7 mouse cellular contexts compared by ENCODE assay signal in genomic region chr3:137622895-137623580, GRCm38 (mm10). TPM values are rescaled to one million over a fixed set of nuclear protein-coding genes. Genes with fewer than 3 reads are reported as not detected.
DNase-seq lines count a peak whose midpoint lies in the region; ATAC-seq lines count a peak whose summit lies in the region.

No protein-coding gene starts in this region.

- WGBS in lung, embryonic 16.5 days = 35% methylated on average over 14 of the region's 14 CpGs
- WGBS in forebrain, embryonic 10.5 days = 23% methylated on average over 14 of the region's 14 CpGs
- 40% methylated on average over 14 of the region's 14 CpGs for WGBS in intestine, embryonic 14.5 days
- 27% methylated on average over 14 of the region's 14 CpGs for whole genome bisulfite sequencing in neural tube, embryonic 14.5 days

- no peaks in the 10 kb centered on the region for H3K36me3 ChIP-seq in lung, embryonic 16.5 days (ENCODE audit: control insufficient read depth, insufficient read depth, low read length)
- no peaks in the 10 kb centered on the region for H3K36me3 ChIP-seq in forebrain, embryonic 10.5 days (replicated peaks)
- no peaks in the 10 kb centered on the region for H3K36me3 ChIP-seq in intestine, embryonic 14.5 days (ENCODE audit: control insufficient read depth, insufficient read depth, low read length)
- H3K36me3 ChIP-seq in neural tube, embryonic 14.5 days (ENCODE audit: control insufficient read depth, insufficient read depth, low read length) = no peaks in the 10 kb centered on the region

- H3K9me3 ChIP-seq in lung, embryonic 16.5 days (ENCODE audit: control insufficient read depth, low read length) = no peaks in the 10 kb centered on the region
- H3K9me3 ChIP-seq in forebrain, embryonic 10.5 days = no peaks in the 10 kb centered on the region
- H3K9me3 ChIP-seq in intestine, embryonic 14.5 days (ENCODE audit: control insufficient read depth, low read length) = no peaks in the 10 kb centered on the region
- no peaks in the 10 kb centered on the region for H3K9me3 ChIP-seq in neural tube, embryonic 14.5 days (ENCODE audit: control insufficient read depth, low read length)

- H3K27ac ChIP-seq in lung, embryonic 16.5 days (ENCODE audit: low read length) = no peak overlapping the region
- H3K27ac ChIP-seq in forebrain, embryonic 10.5 days = peak overlapping the region; percentile 77
- H3K27ac ChIP-seq in intestine, embryonic 14.5 days (ENCODE audit: low read depth) = no peak overlapping the region
- no peak overlapping the region for H3K27ac ChIP-seq in neural tube, embryonic 14.5 days (ENCODE audit: low read depth, low read length)

- DNase-seq in lung, postnatal 10 days = no peak
- DNase-seq in forebrain, embryonic 10.5 days (ENCODE audit: extremely low spot score, low spot score) = peak; percentile 20
- DNase-seq in intestine, embryonic 14.5 days (ENCODE audit: low spot score) = no peak
- no peak for DNase-seq in urinary bladder, postnatal 14 days (ENCODE audit: low spot score)
- no peak for DNase-seq in ovary, postnatal 10 days (ENCODE audit: low spot score)

- peaks cover 4% of the 10 kb centered on the region; the same call in 1 of the 2 replicates for H3K27me3 ChIP-seq in lung, embryonic 16.5 days (ENCODE audit: control insufficient read depth, insufficient read depth, low read depth, low read length)
- peaks cover 45% of the 10 kb centered on the region for H3K27me3 ChIP-seq in forebrain, embryonic 10.5 days (ENCODE audit: poor library complexity, severe bottlenecking)
- H3K27me3 ChIP-seq in intestine, embryonic 14.5 days (replicated peaks; ENCODE audit: control insufficient read depth, insufficient read depth, low read length) = peaks cover 6% of the 10 kb centered on the region
- peaks cover 3% of the 10 kb centered on the region for H3K27me3 ChIP-seq in neural tube, embryonic 14.5 days (ENCODE audit: control insufficient read depth, insufficient read depth, low read length)

- no peaks in the 10 kb centered on the region for H3K4me1 ChIP-seq in lung, embryonic 16.5 days (replicated peaks; ENCODE audit: control insufficient read depth, insufficient read depth, low read length)
- peaks cover 27% of the 10 kb centered on the region for H3K4me1 ChIP-seq in forebrain, embryonic 10.5 days
- H3K4me1 ChIP-seq in intestine, embryonic 14.5 days (replicated peaks; ENCODE audit: control insufficient read depth, insufficient read depth, low read length) = no peaks in the 10 kb centered on the region
- H3K4me1 ChIP-seq in neural tube, embryonic 14.5 days (ENCODE audit: control insufficient read depth, insufficient read depth, low read length) = no peaks in the 10 kb centered on the region

- ATAC-seq in lung, embryonic 16.5 days (ENCODE audit: low read depth) = no peak
- ATAC-seq in intestine, embryonic 14.5 days (replicated peaks; ENCODE audit: low FRiP score, low TSS enrichment, low read depth) = no peak
- peak; percentile 62 for ATAC-seq in neural tube, embryonic 14.5 days (ENCODE audit: low read depth)

- H3K4me2 ChIP-seq in lung, embryonic 16.5 days (ENCODE audit: low read depth, low read length) = peak overlapping the region; percentile 84
- H3K4me2 ChIP-seq in intestine, embryonic 14.5 days (ENCODE audit: low read length) = peak overlapping the region; percentile 97
- peak overlapping the region; percentile 69 for H3K4me2 ChIP-seq in neural tube, embryonic 14.5 days (ENCODE audit: low read depth, low read length)

- H3K4me3 ChIP-seq in lung, embryonic 16.5 days (ENCODE audit: low read length) = peak overlapping the region; percentile 69
- H3K4me3 ChIP-seq in forebrain, embryonic 10.5 days = peak overlapping the region; percentile 57
- peak overlapping the region; percentile 58 for H3K4me3 ChIP-seq in intestine, embryonic 14.5 days (ENCODE audit: low read depth, low read length)
- H3K4me3 ChIP-seq in neural tube, embryonic 14.5 days (ENCODE audit: low read depth, low read length) = peak overlapping the region; percentile 42

- peak overlapping the region; percentile 71 for H3K9ac ChIP-seq in lung, embryonic 16.5 days (ENCODE audit: low read length)
- no peak overlapping the region; the same call in 1 of the 2 replicates for H3K9ac ChIP-seq in intestine, embryonic 14.5 days (ENCODE audit: low read length)
- peak overlapping the region; percentile 50; the same call in 1 of the 2 replicates for H3K9ac ChIP-seq in neural tube, embryonic 14.5 days (replicated peaks; ENCODE audit: low read depth, low read length)

RNA-seq across cellular contexts. Expression of gene Ddit4l, which starts 1.6 kb away (rescaled TPM):
- polyA plus RNA-seq in lung, embryonic 16.5 days (2015; fragmentation: Nextera tagmentation; extraction: Ambion mirVana) = 9.9 and 10.1 TPM in 2 replicates
- polyA plus RNA-seq in forebrain, embryonic 10.5 days (2016; fragmentation: Nextera tagmentation; extraction: Ambion mirVana) = 9.7 and 10.2 TPM in 2 replicates
- 1.2 and 1.9 TPM in 2 replicates for polyA plus RNA-seq in intestine, embryonic 14.5 days (2014; fragmentation: Nextera tagmentation; extraction: Ambion mirVana)
- polyA plus RNA-seq in neural tube, embryonic 14.5 days (2014; fragmentation: Nextera tagmentation; extraction: Ambion mirVana) = 16.0 and 23.5 TPM in 2 replicates

RNA-seq across cellular contexts. Expression of gene Gm21962, which starts 48.3 kb away (rescaled TPM):
- polyA plus RNA-seq in lung, embryonic 16.5 days (2015; fragmentation: Nextera tagmentation; extraction: Ambion mirVana) = not detected in 2 replicates
- not detected in 2 replicates for polyA plus RNA-seq in forebrain, embryonic 10.5 days (2016; fragmentation: Nextera tagmentation; extraction: Ambion mirVana)
- polyA plus RNA-seq in intestine, embryonic 14.5 days (2014; fragmentation: Nextera tagmentation; extraction: Ambion mirVana) = not detected in 2 replicates
- not detected in 2 replicates for polyA plus RNA-seq in neural tube, embryonic 14.5 days (2014; fragmentation: Nextera tagmentation; extraction: Ambion mirVana)
